Mouse (Mus musculus) stomach, embryonic 14.5 days (tissue): ENCODE measurements at regions not wholly inside any gene's neighbourhood (a gene's known extent, or its start where the extent isn't known, plus 50 kb on each side); places are given as distances from the start of the nearest gene placed in this dataset.

Experiments
- ATAC-seq: fragments of 200-750 bp; cut with Nextera tagmentation; 2 replicates; pipeline ENCODE4 v1.8.0; 2017; ENCODE audit warnings: low read depth, moderate TSS enrichment; ENCODE audit not compliant: insufficient number of reproducible peaks, insufficient read depth, low FRiP score
- H3K27ac ChIP-seq: fragments of 300-500 bp; sonication (generic); 2 replicates; pipeline ENCODE4 v1.5.1; 2014; ENCODE audit warnings: mild to moderate bottlenecking, low read length, moderate library complexity, mixed read lengths
- H3K27me3 ChIP-seq: fragments of 300-500 bp; sonication (generic); 2 replicates; pipeline ENCODE4 v1.6.1; 2014; ENCODE audit warnings: low read length, control low read depth, mixed read lengths; ENCODE audit not compliant: control insufficient read depth, insufficient read depth
- H3K36me3 ChIP-seq: fragments of 300-500 bp; sonication (generic); 2 replicates; pipeline ENCODE4 v1.6.1; 2014; ENCODE audit warnings: mild to moderate bottlenecking, control low read depth, low read length, moderate library complexity, mixed read lengths; ENCODE audit not compliant: control insufficient read depth, insufficient read depth
- H3K4me1 ChIP-seq: fragments of 300-500 bp; sonication (generic); 2 replicates; pipeline ENCODE4 v1.6.1; 2014; ENCODE audit warnings: low read length, control low read depth, mixed read lengths; ENCODE audit not compliant: control insufficient read depth, insufficient read depth
- H3K4me2 ChIP-seq: fragments of 300-500 bp; sonication (generic); replicated peaks from 2 replicates; pipeline ENCODE4 v1.6.1; 2014; ENCODE audit warnings: low read depth, low read length, control low read depth
- H3K4me3 ChIP-seq: fragments of 300-500 bp; sonication (generic); 2 replicates; pipeline ENCODE4 v1.5.1; 2014; ENCODE audit warnings: low read depth, low read length, control low read depth
- H3K9ac ChIP-seq: fragments of 300-500 bp; sonication (generic); replicated peaks from 2 replicates; pipeline ENCODE4 v1.6.1; 2014; ENCODE audit warnings: low read depth, mild to moderate bottlenecking, control low read depth, low read length, moderate library complexity, mixed read lengths
- H3K9me3 ChIP-seq: fragments of 300-500 bp; sonication (generic); 2 replicates; pipeline ENCODE4 v1.6.1; 2016; ENCODE audit warnings: low read depth, low read length, control low read depth; ENCODE audit not compliant: control insufficient read depth
- WGBS: fragments of 180-500 bp; shearing (Covaris S2); extraction: QIAGEN DNeasy Blood & Tissue Kit; methylation state at CpG from one replicate; pipeline ENCODE4 v1.1.7; 2014; 5-methylcytosine and 5-hydroxymethylcytosine counted together

DNA sequence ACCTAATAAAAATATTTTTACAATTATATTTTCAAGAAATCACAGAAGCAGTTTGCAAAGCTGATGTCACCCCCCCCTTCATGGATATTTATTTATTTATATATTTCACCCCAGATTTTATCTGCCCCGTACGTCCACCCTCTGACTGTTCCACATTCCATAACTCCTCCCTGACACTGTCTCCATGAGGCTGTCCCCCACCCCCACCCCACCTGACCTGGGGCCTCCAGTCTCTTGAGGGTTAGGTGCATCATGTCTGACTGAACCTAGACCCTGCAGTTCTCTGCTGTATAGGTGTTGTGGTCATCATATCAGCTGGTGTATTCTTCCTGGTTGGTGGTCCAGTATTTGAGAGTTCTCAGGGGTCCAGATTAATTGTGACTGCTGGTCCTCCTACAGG, 1083.9 kb upstream of the Cadm2 start:
- Histone ChIP-seq H3K9me3 (no peaks in the 10 kb centered on the region), H3K9ac (no peak overlapping the region), H3K4me3 (no peak overlapping the region), H3K27me3 (no peaks in the 10 kb centered on the region), H3K36me3 (no peaks in the 10 kb centered on the region), H3K4me2 (no peak overlapping the region), H3K27ac (no peak overlapping the region), H3K4me1 (no peaks in the 10 kb centered on the region)
- 90% methylated on average over 2 of the region's 2 CpGs for WGBS
- peak; percentile 49; the same call in 1 of the 2 replicates for ATAC-seq

DNA sequence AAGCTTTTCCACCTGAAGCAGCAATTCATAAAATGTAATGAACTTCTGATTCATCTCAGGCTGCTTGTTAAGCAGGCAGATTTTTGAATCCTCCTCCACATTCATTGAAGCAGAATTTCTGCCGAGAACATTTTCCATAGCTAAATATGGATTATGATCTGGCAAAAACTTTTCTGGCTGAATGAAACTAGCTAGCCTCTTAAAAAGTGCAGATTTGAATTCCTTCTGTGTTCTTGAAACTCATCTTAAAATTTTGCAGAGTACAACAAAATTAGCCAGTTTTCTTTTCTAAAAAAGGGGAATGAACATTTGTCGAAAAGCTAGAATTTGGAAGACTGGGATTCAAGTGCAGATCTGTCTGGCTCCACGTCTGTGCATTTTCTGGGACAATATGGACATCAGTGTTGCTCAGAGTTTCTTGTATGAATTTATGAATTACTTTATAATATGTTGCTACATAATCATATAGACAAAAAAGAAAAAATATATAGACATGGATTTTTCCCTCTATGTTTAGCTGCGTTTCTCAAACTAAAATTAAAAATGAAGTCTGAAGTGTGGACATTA, 1046.3 kb upstream of the Cadm2 start:
- 88% methylated on average over 4 of the region's 4 CpGs for WGBS

DNA sequence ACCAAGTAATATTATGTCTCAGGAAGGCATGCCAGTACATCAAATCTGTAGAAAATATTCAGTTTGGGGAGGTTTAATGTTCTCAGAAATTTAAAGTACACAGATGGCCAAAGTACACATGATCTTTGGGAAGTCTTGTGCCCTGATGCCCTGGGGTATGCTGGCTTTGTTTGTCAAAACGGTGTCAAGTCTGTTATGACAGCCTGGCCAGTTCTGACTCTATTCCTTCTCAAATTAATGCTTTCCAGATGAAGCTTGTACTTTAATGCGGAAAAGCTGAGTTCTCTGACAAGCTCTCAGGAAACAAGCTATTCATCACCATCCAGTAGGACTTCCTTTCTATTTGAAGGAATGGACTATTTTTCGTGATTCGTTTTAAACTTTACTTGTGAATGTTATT, 1037.7 kb upstream of the Cadm2 start:
- Histone ChIP-seq H3K9me3 (no peaks in the 10 kb centered on the region), H3K4me1 (no peaks in the 10 kb centered on the region), H3K27ac (no peak overlapping the region), H3K36me3 (no peaks in the 10 kb centered on the region), H3K27me3 (no peaks in the 10 kb centered on the region), H3K4me2 (no peak overlapping the region), H3K4me3 (no peak overlapping the region), H3K9ac (no peak overlapping the region)
- ATAC-seq = no peak
- 42% methylated on average over 4 of the region's 4 CpGs for WGBS

More for the DNA sequence above, 1046.3 kb upstream of the Cadm2 start:
- no peak overlapping the region for H3K9ac ChIP-seq
- H3K27ac ChIP-seq = no peak overlapping the region
- no peak for ATAC-seq
- no peaks in the 10 kb centered on the region for H3K36me3 ChIP-seq
- no peak overlapping the region for H3K4me3 ChIP-seq
- no peaks in the 10 kb centered on the region for H3K27me3 ChIP-seq
- H3K9me3 ChIP-seq = no peaks in the 10 kb centered on the region
- no peak overlapping the region for H3K4me2 ChIP-seq
- no peaks in the 10 kb centered on the region for H3K4me1 ChIP-seq

DNA sequence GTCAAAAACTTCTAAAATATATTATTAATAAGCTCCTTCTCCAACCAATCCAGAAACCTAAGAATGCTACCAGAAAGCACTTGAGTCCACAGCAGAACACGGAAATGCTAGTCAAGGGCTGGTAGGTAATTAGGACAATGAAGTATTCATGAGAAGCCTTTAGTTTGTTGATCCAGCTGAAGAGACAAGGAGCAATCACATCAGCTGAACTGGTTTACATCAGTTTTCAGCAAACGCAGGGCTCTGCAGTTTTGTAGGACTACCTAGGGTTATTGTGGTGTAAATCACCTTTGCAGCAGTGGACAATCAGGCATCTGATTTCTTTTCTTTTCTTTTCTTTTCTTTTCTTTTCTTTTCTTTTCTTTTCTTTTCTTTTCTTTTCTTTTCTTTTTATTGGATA, 1007.3 kb upstream of the Cadm2 start:
- Histone ChIP-seq H3K4me2 (no peak overlapping the region), H3K4me1 (no peaks in the 10 kb centered on the region), H3K9ac (no peak overlapping the region), H3K4me3 (no peak overlapping the region), H3K27ac (no peak overlapping the region), H3K27me3 (no peaks in the 10 kb centered on the region), H3K9me3 (no peaks in the 10 kb centered on the region), H3K36me3 (no peaks in the 10 kb centered on the region)
- ATAC-seq = no peak
- WGBS = 61% methylated on average over 2 of the region's 2 CpGs

DNA sequence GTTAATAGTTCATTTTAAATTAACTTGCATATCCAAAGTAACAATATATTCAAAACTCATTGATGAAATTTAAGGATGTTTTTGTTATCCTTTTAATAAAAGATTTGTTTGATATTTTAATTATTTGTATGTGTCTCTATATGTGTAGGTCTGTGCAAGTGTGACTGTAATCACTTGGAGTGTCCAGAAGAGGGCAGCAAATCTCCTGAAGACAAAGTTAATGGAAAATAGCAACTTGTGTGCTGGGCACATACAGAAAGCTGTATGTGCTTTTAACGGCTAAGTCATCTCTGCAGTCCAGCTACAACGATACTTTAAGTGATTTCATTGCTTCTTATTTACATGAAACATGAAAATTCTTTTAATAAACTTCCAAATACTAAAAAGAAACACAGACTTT, 993.3 kb upstream of the Cadm2 start:
- no peaks in the 10 kb centered on the region for H3K27me3 ChIP-seq
- WGBS = 64% methylated on average over 2 of the region's 2 CpGs
- H3K4me3 ChIP-seq = no peak overlapping the region

More for the DNA sequence above, 993.3 kb upstream of the Cadm2 start:
- no peaks in the 10 kb centered on the region for H3K36me3 ChIP-seq
- no peak overlapping the region for H3K27ac ChIP-seq
- H3K4me1 ChIP-seq = no peaks in the 10 kb centered on the region
- H3K9ac ChIP-seq = no peak overlapping the region
- H3K4me2 ChIP-seq = no peak overlapping the region
- no peak for ATAC-seq
- no peaks in the 10 kb centered on the region for H3K9me3 ChIP-seq
